Mouse (Mus musculus): ENCODE measurements around the gene Pola2. TPM values are rescaled to one million over a fixed set of nuclear protein-coding genes. Genes with fewer than 3 reads are reported as not detected.

Gene Pola2
- total RNA-seq, 2 experiments from 2014 or later, result 38.7 to 44.0 TPM

DNA sequence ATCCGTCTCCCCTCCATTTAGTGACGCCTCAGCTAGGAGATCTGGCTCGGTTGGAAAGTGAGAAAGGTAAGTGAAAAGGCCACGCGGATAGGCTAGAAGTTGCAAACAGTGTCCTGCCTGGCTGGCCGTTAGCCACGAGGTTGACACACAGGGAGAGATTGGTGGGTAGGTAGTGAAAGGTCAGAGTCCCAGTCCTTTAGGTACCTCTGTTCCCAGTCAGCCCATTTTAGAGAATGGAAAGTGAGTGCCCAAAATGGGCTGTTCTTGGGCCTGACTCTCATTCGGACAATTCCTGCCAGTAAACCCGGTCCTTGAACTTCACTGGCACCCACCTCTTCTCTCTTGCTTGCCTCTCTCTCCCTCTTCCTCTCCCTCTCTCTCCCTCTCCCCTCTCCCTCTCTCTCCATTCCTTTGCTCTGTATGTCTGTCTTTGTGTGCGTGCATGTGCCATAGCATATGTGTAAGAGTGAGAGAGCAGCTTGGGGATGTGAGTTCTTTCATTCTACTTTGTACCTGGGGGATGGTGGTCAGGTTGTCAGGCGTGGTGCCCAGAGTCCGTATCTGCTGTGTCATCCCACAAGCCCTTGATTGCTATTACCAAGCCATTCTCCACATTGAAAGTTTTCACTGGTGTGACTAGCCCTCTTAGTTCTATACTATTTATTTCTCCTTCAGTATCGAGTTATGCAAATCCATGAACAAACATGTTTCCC, 50.8 kb downstream of the Pola2 start, which contains the start of gene Dpf2:
Gene Dpf2 (minus strand): TSS at position 4 of the 713 bp plus-strand sequence.
- peak; percentile 67 for ATAC-seq (replicated peaks; ENCODE audit: low FRiP score, poor library complexity, severe bottlenecking)

DNA sequence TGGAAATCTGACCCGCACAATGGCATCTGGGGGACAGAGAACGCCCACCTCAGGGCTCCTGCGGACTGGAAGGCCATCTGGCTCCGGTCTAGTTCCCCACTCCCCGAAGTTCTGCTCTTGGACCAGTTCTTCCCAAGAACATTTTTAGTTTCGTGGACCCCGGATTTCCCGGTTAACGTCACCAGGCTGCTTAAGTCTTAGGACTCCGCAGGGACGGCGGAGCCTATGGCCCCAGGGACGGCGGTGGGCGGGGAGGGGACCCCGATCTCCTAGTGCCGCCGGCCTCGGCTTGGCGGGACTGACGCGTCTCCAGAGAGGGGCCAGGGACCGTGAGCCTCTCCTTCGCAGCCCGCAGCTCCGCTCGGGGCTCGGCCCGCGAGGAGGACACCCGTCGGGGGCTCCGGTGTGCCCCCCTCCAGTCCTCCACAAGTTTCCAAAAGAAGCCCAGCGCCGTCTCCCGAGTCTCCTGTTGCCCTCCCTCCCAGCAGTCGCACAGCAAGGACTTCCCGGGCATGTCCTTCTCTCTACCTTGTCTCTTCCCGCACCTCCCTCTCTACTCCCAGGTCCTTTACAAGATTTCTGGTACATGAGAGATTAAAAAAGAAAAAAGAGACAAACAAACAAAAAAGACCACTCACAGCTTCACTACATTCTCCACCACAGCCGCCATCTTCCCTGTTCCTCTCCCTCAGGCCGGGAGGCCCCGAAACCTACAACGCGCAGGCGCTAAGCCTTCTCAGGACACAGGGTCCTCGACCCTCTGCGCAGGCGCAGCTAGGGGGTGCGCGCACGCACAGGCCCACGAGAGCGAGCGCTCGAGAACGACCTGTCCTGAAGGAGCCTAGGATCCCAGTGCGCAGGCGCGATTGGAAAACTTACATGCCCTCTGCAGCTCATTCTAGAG, 51.6 kb downstream of the Pola2 start:
- ATAC-seq (replicated peaks; ENCODE audit: low FRiP score, poor library complexity, severe bottlenecking), result peak; percentile 92

DNA sequence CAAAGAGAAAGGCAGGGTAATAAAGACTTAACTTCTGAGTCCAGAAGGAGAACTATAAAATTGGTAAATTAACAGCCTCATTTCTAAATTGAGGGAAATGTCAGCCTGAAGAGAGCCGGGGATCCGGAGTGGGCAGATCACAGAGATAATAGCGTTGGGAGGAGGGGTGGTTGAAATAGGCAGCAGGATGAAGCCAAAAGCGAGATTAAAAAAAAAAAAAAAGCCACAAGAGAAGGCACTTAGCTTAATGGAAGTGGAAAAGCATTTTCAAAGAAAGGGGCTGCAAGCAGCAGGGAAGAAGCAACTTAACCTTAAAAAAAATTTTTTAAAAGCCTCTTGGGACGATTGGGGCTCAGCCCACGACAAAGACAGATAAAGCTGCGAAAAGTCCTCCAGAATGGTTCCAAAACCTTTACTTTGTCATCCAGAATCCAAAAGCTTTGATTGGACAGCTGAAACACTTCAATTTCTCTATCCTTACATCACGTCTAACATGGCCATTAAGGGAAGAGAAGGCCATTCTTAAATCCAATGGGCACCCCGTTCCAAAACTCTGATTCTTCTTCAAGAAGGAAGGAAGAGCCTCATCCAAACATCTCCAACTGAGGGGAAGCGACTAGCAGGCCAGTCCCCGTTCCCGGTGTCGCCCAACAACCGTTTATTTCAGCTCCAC, 52.4 kb downstream of the Pola2 start:
- no peak for ATAC-seq (replicated peaks; ENCODE audit: low FRiP score, poor library complexity, severe bottlenecking)

DNA sequence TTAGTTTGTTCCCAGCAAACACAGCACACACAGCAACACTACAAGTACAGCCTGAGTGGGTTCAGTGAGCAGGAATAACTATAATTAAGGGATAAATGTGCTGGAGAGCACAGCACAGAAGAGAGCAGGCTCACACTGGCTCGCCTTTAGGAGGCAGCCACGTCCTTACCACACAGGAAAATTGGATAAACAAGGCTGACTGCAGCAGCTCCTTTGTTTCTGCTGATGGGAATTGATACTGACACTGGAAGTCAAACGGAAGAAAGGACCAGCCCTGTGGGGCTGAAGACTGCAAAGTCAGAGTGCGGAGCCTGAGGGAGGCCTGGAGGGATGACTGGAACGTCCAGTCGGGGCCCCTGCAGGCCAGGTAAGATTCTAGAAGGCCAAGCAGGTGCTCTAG, 53.8 kb downstream of the Pola2 start:
- ATAC-seq (replicated peaks; ENCODE audit: low FRiP score, poor library complexity, severe bottlenecking), result no peak

DNA sequence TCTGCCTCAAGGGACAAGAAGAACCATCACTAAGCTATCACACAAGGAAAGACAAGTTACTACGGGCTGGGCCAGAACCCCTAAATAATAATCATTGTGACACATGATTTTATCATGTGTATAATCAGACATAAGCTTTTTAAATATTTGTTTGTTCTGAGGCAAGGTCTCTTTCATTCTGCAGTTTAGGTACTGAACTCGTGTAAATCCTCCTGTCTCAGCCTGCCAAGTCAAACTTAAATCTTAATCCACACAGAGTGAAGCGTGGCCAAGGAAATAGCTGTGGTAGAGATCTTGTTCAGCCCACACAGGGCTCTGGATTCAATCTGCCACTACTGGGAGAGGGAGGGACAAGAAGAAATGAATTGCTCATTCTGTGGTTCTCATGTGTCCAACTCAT, 56.7 kb downstream of the Pola2 start:
- ATAC-seq (replicated peaks; ENCODE audit: low FRiP score, poor library complexity, severe bottlenecking), result no peak

DNA sequence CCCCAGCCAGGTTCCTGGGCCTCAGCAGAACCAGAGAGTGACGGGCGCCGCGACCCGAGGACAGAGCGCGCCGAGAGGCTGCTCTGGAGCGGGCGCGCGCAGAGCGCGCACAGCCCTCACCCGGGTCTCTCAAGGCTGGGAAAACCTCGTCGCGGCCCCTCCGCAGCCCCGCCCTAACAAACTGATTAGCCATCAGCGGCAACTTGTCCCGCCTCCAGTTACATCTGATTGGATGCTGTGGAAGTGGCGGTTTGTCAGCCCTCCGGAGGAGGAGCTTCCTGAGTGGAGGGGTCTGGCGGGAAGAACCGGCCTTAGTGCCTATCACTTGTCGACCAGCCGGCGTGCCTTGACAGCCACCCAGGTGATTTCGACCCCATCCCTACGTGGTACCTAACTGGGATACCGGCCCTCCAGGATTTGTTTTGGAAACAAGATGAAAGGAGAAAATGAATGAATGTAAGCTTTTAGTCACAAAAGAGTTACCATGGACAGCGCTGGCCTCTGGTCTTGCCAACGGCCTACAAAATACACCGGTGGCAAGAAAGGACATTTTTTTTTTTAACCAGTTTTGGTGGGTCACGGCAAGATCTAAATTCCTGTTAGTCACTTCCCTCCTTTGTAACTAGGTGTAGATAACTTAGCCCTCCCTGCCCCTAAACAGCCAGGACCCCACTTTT, 69.9 kb downstream of the Pola2 start, which contains the start of gene Tigd3:
Gene Tigd3 (minus strand): TSS at position 148 of the 677 bp plus-strand sequence.
- ATAC-seq (replicated peaks; ENCODE audit: low FRiP score, poor library complexity, severe bottlenecking), result peak; percentile 95

DNA sequence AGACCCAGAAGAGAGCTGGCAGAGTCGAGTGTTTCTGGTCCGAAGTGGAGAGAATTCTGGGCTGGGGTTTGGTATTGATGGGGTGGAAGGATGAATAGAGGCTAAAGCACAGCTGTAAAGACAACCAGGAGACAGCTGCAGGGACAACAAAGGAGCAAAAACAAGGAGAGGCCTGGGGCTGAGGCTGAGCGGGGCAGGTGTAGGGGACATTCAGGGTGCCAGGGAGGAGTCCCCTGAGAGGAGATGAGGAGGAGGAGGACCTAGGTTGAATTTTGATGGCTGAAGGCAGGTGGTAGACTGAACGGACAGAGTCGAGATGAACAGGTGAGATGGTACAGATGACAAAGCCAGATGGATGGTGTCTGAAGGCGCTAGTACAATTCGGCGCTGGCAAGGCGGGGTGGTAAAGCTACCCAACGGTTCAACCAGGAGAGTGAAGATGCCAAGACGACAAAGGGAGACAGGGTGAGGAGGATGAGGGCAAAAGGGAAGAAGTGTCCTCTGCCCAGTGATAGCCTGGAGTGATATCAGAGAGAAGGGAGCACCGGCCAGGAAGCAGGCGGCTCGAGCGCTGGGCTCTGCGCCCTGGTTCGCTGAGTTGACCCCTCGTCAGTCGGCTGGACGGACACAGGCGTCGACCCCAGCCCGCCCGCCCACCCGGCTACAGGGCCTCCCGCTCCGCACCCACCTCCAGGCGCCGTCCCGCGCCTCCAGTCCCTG, 70.6 kb downstream of the Pola2 start:
- ATAC-seq (replicated peaks; ENCODE audit: low FRiP score, poor library complexity, severe bottlenecking), result 0 out of 2 replicates have a peak, but pooled peaks have one; percentile 14

DNA sequence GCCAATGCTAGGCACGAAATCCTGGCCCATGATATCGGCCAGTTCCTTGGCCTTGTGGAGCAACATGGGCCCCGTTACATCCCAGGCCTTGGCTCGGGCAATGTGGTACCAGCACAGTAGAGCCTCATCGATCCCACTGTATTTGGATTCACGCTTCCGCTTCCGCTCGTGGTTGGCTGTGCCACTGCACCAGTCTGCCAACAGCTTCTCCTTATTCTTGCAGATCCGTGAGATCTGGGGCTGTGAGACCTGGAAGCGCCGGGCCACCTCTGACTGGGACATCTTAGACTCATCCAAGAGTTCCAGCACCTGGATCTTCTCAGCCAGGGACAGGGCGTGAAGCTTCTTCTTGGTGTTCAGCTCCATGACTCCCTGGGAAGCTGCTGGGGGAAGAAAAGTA, 71.3 kb downstream of the Pola2 start:
- ATAC-seq (replicated peaks; ENCODE audit: low FRiP score, poor library complexity, severe bottlenecking), result no peak

DNA sequence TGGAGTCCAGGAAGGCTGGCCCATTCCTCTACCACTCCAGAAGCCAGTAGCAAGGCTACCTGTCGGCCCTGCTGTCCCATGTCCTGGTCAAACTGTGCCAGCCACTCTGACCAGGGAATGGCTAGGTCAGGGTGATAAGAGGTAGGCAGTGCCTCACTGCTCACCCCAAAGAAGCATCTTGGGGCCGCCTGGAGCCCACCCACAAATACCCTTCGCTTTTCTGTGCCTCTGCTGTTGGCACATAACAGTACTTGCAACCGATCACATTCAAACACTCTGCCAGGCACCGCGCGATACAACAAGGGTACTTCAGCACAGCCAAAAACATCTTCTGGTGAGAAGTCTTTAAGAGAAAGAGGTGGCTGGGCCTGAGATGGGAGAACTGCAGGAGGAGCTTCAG, 71.7 kb downstream of the Pola2 start:
- ATAC-seq (replicated peaks; ENCODE audit: low FRiP score, poor library complexity, severe bottlenecking), result no peak

DNA sequence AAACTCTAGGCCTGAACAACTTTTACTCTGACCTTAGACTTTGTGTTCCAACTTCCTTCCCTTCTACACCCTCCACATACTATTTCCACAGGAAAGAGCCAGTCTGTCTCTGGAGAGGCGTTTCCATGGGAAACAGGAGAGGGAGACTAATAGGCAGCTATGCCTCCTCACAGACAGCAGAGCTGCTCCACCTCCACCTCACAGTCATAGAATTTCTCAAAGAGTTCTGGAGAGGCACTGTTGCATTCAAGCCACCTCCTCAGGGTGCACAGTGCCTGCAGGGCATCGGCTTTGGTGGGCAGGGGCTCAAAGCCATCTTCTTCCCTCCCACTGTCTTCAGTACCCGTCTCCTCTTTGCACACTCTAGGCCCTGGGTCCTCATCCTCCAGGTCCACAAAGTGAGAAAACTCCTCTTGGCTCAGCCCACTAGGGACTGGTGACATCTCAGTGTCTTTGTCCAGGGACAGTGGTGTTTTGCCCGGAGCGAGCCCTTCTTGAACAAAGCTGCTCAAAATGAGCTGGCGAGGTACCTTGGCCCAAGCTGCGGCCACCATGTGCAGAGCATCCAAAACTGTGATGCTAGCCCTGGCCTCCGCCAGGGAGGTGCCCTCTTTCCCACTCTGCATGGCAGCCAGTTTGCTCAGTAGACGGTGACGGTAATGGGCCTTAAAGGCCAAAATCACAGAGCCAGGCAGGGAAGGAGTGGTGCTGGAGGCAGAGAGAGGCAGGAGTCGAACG, 72.3 kb downstream of the Pola2 start:
- ATAC-seq (replicated peaks; ENCODE audit: low FRiP score, poor library complexity, severe bottlenecking), result no peak

Other genes with a start within 250 kb of the Pola2 start
- gene Ehbp1l1, start 237.9 kb downstream of the Pola2 start, total RNA-seq (2015; ENCODE audit: low replicate concordance), result 27.5 and 57.9 TPM in 2 replicates
- gene Ehbp1l1, start 237.9 kb downstream of the Pola2 start, total RNA-seq (2017; ENCODE audit: low replicate concordance), result 236 and 446 TPM in 2 replicates
- 11.5 and 30.4 TPM in 2 replicates for gene Fam89b, start 234.5 kb downstream of the Pola2 start, total RNA-seq (2015; ENCODE audit: low replicate concordance)
- gene Fam89b, start 234.5 kb downstream of the Pola2 start, total RNA-seq (2017; ENCODE audit: low replicate concordance), result 8.5 and 10.5 TPM in 2 replicates
- 0.63 TPM in 1 of 2 replicates, not detected in the other for gene Ltbp3, start 223.3 kb downstream of the Pola2 start, total RNA-seq (2015; ENCODE audit: low replicate concordance)
- 0.68 TPM in 1 of 2 replicates, not detected in the other for gene Ltbp3, start 223.3 kb downstream of the Pola2 start, total RNA-seq (2017; ENCODE audit: low replicate concordance)
- 8.2 and 12.9 TPM in 2 replicates for gene Scyl1, start 192.8 kb downstream of the Pola2 start, total RNA-seq (2015; ENCODE audit: low replicate concordance)
- gene Scyl1, start 192.8 kb downstream of the Pola2 start, total RNA-seq (2017; ENCODE audit: low replicate concordance), result 9.1 and 11.9 TPM in 2 replicates
- 5.4 and 6.0 TPM in 2 replicates for gene Frmd8, start 88.9 kb downstream of the Pola2 start, total RNA-seq (2015; ENCODE audit: low replicate concordance)
- gene Frmd8, start 88.9 kb downstream of the Pola2 start, total RNA-seq (2017; ENCODE audit: low replicate concordance), result 4.2 and 6.8 TPM in 2 replicates
- 14.0 and 14.6 TPM in 2 replicates for gene Slc25a45, start 86.4 kb downstream of the Pola2 start, total RNA-seq (2015; ENCODE audit: low replicate concordance)
- gene Slc25a45, start 86.4 kb downstream of the Pola2 start, total RNA-seq (2017; ENCODE audit: low replicate concordance), result 10.0 and 11.3 TPM in 2 replicates
- 0.38 and 1.0 TPM in 2 replicates for gene Tigd3, start 70.1 kb downstream of the Pola2 start, total RNA-seq (2015; ENCODE audit: low replicate concordance)
- 3.1 and 6.1 TPM in 2 replicates for gene Tigd3, start 70.1 kb downstream of the Pola2 start, total RNA-seq (2017; ENCODE audit: low replicate concordance)
- 19.4 and 34.3 TPM in 2 replicates for gene Dpf2, start 51.2 kb downstream of the Pola2 start, total RNA-seq (2015; ENCODE audit: low replicate concordance)
- gene Dpf2, start 51.2 kb downstream of the Pola2 start, total RNA-seq (2017; ENCODE audit: low replicate concordance), result 58.8 and 71.4 TPM in 2 replicates
- 0.38 and 0.42 TPM in 2 replicates for gene Cdc42ep2, start 39.4 kb downstream of the Pola2 start, total RNA-seq (2015; ENCODE audit: low replicate concordance)
- 0.42 TPM in 1 of 2 replicates, not detected in the other for gene Cdc42ep2, start 39.4 kb downstream of the Pola2 start, total RNA-seq (2017; ENCODE audit: low replicate concordance)
- gene Slc22a20, start 21.9 kb upstream of the Pola2 start, total RNA-seq (2015; ENCODE audit: low replicate concordance), result not detected in 2 replicates
- not detected in 2 replicates for gene Slc22a20, start 21.9 kb upstream of the Pola2 start, total RNA-seq (2017; ENCODE audit: low replicate concordance)
- 18.1 and 23.8 TPM in 2 replicates for gene Capn1, start 51.7 kb upstream of the Pola2 start, total RNA-seq (2015; ENCODE audit: low replicate concordance)
- gene Capn1, start 51.7 kb upstream of the Pola2 start, total RNA-seq (2017; ENCODE audit: low replicate concordance), result 34.8 and 43.7 TPM in 2 replicates
- 35.5 and 43.0 TPM in 2 replicates for gene Syvn1, start 82.4 kb upstream of the Pola2 start, total RNA-seq (2015; ENCODE audit: low replicate concordance)
- 9.9 and 16.0 TPM in 2 replicates for gene Syvn1, start 82.4 kb upstream of the Pola2 start, total RNA-seq (2017; ENCODE audit: low replicate concordance)
- 10.0 and 15.3 TPM in 2 replicates for gene Mrpl49, start 93.6 kb upstream of the Pola2 start, total RNA-seq (2015; ENCODE audit: low replicate concordance)
- 8.1 and 10.2 TPM in 2 replicates for gene Mrpl49, start 93.6 kb upstream of the Pola2 start, total RNA-seq (2017; ENCODE audit: low replicate concordance)
- 503 and 517 TPM in 2 replicates for gene Fau, start 93.6 kb upstream of the Pola2 start, total RNA-seq (2015; ENCODE audit: low replicate concordance)
- gene Fau, start 93.6 kb upstream of the Pola2 start, total RNA-seq (2017; ENCODE audit: low replicate concordance), result 317 and 511 TPM in 2 replicates
- gene Znhit2, start 97.0 kb upstream of the Pola2 start, total RNA-seq (2015; ENCODE audit: low replicate concordance), result 1.3 and 2.7 TPM in 2 replicates
- 2.5 and 6.3 TPM in 2 replicates for gene Znhit2, start 97.0 kb upstream of the Pola2 start, total RNA-seq (2017; ENCODE audit: low replicate concordance)
- gene Tm7sf2, start 104.2 kb upstream of the Pola2 start, total RNA-seq (2015; ENCODE audit: low replicate concordance), result 1.2 and 2.3 TPM in 2 replicates
- 0.98 and 4.2 TPM in 2 replicates for gene Tm7sf2, start 104.2 kb upstream of the Pola2 start, total RNA-seq (2017; ENCODE audit: low replicate concordance)
- gene Vps51, start 113.0 kb upstream of the Pola2 start, total RNA-seq (2015; ENCODE audit: low replicate concordance), result 16.3 and 21.3 TPM in 2 replicates
- 12.3 and 13.4 TPM in 2 replicates for gene Vps51, start 113.0 kb upstream of the Pola2 start, total RNA-seq (2017; ENCODE audit: low replicate concordance)
- not detected in 2 replicates for gene Tmem262, start 115.8 kb upstream of the Pola2 start, total RNA-seq (2015; ENCODE audit: low replicate concordance)
- not detected in 2 replicates for gene Tmem262, start 115.8 kb upstream of the Pola2 start, total RNA-seq (2017; ENCODE audit: low replicate concordance)
- not detected in 2 replicates for gene Gm28374, start 118.1 kb upstream of the Pola2 start, total RNA-seq (2015; ENCODE audit: low replicate concordance)
- not detected in 2 replicates for gene Gm28374, start 118.1 kb upstream of the Pola2 start, total RNA-seq (2017; ENCODE audit: low replicate concordance)
- gene Zfpl1, start 120.8 kb upstream of the Pola2 start, total RNA-seq (2015; ENCODE audit: low replicate concordance), result 0.77 and 3.8 TPM in 2 replicates
- gene Zfpl1, start 120.8 kb upstream of the Pola2 start, total RNA-seq (2017; ENCODE audit: low replicate concordance), result 5.0 and 7.8 TPM in 2 replicates
- 10.2 and 21.3 TPM in 2 replicates for gene Cdca5, start 120.8 kb upstream of the Pola2 start, total RNA-seq (2015; ENCODE audit: low replicate concordance)
- 8.1 and 11.6 TPM in 2 replicates for gene Cdca5, start 120.8 kb upstream of the Pola2 start, total RNA-seq (2017; ENCODE audit: low replicate concordance)
- not detected in 2 replicates for gene AC131692.1, start 130.2 kb upstream of the Pola2 start, total RNA-seq (2015; ENCODE audit: low replicate concordance)
- gene AC131692.1, start 130.2 kb upstream of the Pola2 start, total RNA-seq (2017; ENCODE audit: low replicate concordance), result 2.6 and 3.2 TPM in 2 replicates
- 0.58 and 1.0 TPM in 2 replicates for gene Naaladl1, start 141.6 kb upstream of the Pola2 start, total RNA-seq (2015; ENCODE audit: low replicate concordance)
- 0.26 TPM in 1 of 2 replicates, not detected in the other for gene Naaladl1, start 141.6 kb upstream of the Pola2 start, total RNA-seq (2017; ENCODE audit: low replicate concordance)
- 6.3 and 10.2 TPM in 2 replicates for gene Sac3d1, start 154.4 kb upstream of the Pola2 start, total RNA-seq (2015; ENCODE audit: low replicate concordance)
- gene Sac3d1, start 154.4 kb upstream of the Pola2 start, total RNA-seq (2017; ENCODE audit: low replicate concordance), result 3.7 and 6.1 TPM in 2 replicates
- 115 and 175 TPM in 2 replicates for gene Snx15, start 164.1 kb upstream of the Pola2 start, total RNA-seq (2015; ENCODE audit: low replicate concordance)
- gene Snx15, start 164.1 kb upstream of the Pola2 start, total RNA-seq (2017; ENCODE audit: low replicate concordance), result 111 and 128 TPM in 2 replicates
- gene Batf2, start 176.8 kb upstream of the Pola2 start, total RNA-seq (2015; ENCODE audit: low replicate concordance), result not detected in 2 replicates
- gene Batf2, start 176.8 kb upstream of the Pola2 start, total RNA-seq (2017; ENCODE audit: low replicate concordance), result 2.4 TPM in 1 of 2 replicates, not detected in the other
- 3.7 and 11.9 TPM in 2 replicates for gene Arl2, start 177.3 kb upstream of the Pola2 start, total RNA-seq (2015; ENCODE audit: low replicate concordance)
- 3.7 and 5.3 TPM in 2 replicates for gene Arl2, start 177.3 kb upstream of the Pola2 start, total RNA-seq (2017; ENCODE audit: low replicate concordance)
- gene Majin, start 220.2 kb upstream of the Pola2 start, total RNA-seq (2015; ENCODE audit: low replicate concordance), result not detected in 2 replicates
- not detected in 2 replicates for gene Majin, start 220.2 kb upstream of the Pola2 start, total RNA-seq (2017; ENCODE audit: low replicate concordance)

Data from erythroblast, adult 5-6 weeks (primary cell).